Mouse (Mus musculus): ENCODE data around the gene Cmpk2. TPM values are rescaled to one million over a fixed set of nuclear protein-coding genes. Genes with fewer than 3 reads are reported as not detected.

The Cmpk2 gene
- polyA plus RNA-seq, 1 experiment from 2014 or later: 2.3 TPM

DNA sequence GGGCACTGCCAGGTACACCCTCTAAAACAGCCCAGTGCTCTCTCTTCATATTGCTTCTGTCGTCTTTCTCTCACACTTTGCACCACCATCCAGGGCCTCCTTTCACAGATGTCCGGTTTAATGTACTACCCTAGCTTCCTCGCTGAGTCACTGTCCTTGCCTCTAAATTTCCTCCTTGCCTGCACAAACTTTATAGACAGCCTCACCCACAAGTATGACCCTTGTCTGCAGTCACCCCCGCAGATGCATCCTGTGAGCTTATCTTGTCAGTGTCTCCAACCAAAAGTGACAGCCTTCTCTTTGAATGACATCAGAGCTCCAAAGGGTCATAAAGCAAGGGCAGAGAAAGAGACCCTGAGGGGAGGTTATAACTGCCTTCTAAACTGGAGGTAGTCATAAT lies 16.1 kb upstream of the Cmpk2 start:
- Histone ChIP-seq H3K4me2 (no peak overlapping the region), H3K4me1 (replicated peaks) (peaks cover 12% of the 10 kb centered on the region), H3K4me3 (no peak overlapping the region), H3K27me3 (no peaks in the 10 kb centered on the region), H3K27ac (no peak overlapping the region), H3K9ac (no peak overlapping the region), H3K9me3 (replicated peaks) (no peaks in the 10 kb centered on the region), H3K36me3 (no peaks in the 10 kb centered on the region)
- ATAC-seq (replicated peaks; ENCODE audit: insufficient number of reproducible peaks, insufficient read depth, low FRiP score, low read depth): no peak
- WGBS: 35% methylated on average over 4 of the region's 4 CpGs

GRCm38 (mm10) chr12:26454682-26455081 lies 14.3 kb upstream of the Cmpk2 start:
- no peak overlapping the region for H3K9ac ChIP-seq
- no peak overlapping the region for H3K4me2 ChIP-seq
- 36% methylated on average over 5 of the region's 5 CpGs for WGBS
- no peaks in the 10 kb centered on the region for H3K9me3 ChIP-seq (replicated peaks)
- no peak overlapping the region for H3K4me3 ChIP-seq
- no peak for ATAC-seq (replicated peaks; ENCODE audit: insufficient number of reproducible peaks, insufficient read depth, low FRiP score, low read depth)
- no peaks in the 10 kb centered on the region for H3K27me3 ChIP-seq
- peaks cover 13% of the 10 kb centered on the region for H3K4me1 ChIP-seq (replicated peaks)
- no peak overlapping the region for H3K27ac ChIP-seq
- H3K36me3 ChIP-seq: no peaks in the 10 kb centered on the region

GRCm38 (mm10) chr12:26456028-26456698 lies 12.8 kb upstream of the Cmpk2 start, which contains the start of gene Rsad2:
Rsad2 (minus strand) TSS chr12:26456452.
- Histone ChIP-seq H3K4me3 (peak within 1 kb of the TSS; percentile 23), H3K27me3 (no peaks in the 10 kb centered on the region)

GRCm38 (mm10) chr12:26460091-26460490 lies 8.9 kb upstream of the Cmpk2 start:
- Histone ChIP-seq H3K4me3 (no peak overlapping the region), H3K9ac (no peak overlapping the region), H3K9me3 (replicated peaks) (no peaks in the 10 kb centered on the region), H3K27me3 (no peaks in the 10 kb centered on the region), H3K36me3 (no peaks in the 10 kb centered on the region), H3K4me2 (no peak overlapping the region), H3K27ac (no peak overlapping the region), H3K4me1 (replicated peaks) (peaks cover 16% of the 10 kb centered on the region)
- ATAC-seq (replicated peaks; ENCODE audit: insufficient number of reproducible peaks, insufficient read depth, low FRiP score, low read depth): 0 out of 2 replicates have a peak, but pooled peaks have one; percentile 22
- 21% methylated on average over 2 of the region's 2 CpGs for WGBS

More at GRCm38 (mm10) chr12:26456028-26456698, 12.8 kb upstream of the Cmpk2 start, which contains the start of gene Rsad2:
- Histone ChIP-seq H3K9ac (no peak within 1 kb of the TSS), H3K4me1 (replicated peaks) (peaks cover 18% of the 10 kb centered on the region), H3K27ac (no peak within 1 kb of the TSS), H3K9me3 (replicated peaks) (no peaks in the 10 kb centered on the region), H3K36me3 (no peaks in the 10 kb centered on the region), H3K4me2 (peak within 1 kb of the TSS; percentile 50)
- ATAC-seq (replicated peaks; ENCODE audit: insufficient number of reproducible peaks, insufficient read depth, low FRiP score, low read depth): peak; percentile 57; the same call in 1 of the 2 replicates
- WGBS: 35% methylated on average over 13 of the region's 13 CpGs

GRCm38 (mm10) chr12:26465600-26465999 lies 3.4 kb upstream of the Cmpk2 start:
- no peak for ATAC-seq (replicated peaks; ENCODE audit: insufficient number of reproducible peaks, insufficient read depth, low FRiP score, low read depth)
- H3K27me3 ChIP-seq: no peaks in the 10 kb centered on the region
- no peaks in the 10 kb centered on the region for H3K9me3 ChIP-seq (replicated peaks)
- H3K9ac ChIP-seq: no peak overlapping the region
- H3K4me2 ChIP-seq: no peak overlapping the region
- 65% methylated on average over 5 of the region's 5 CpGs for WGBS
- no peak overlapping the region for H3K4me3 ChIP-seq
- no peak overlapping the region for H3K27ac ChIP-seq
- H3K36me3 ChIP-seq: no peaks in the 10 kb centered on the region
- H3K4me1 ChIP-seq (replicated peaks): peaks cover 7% of the 10 kb centered on the region

DNA sequence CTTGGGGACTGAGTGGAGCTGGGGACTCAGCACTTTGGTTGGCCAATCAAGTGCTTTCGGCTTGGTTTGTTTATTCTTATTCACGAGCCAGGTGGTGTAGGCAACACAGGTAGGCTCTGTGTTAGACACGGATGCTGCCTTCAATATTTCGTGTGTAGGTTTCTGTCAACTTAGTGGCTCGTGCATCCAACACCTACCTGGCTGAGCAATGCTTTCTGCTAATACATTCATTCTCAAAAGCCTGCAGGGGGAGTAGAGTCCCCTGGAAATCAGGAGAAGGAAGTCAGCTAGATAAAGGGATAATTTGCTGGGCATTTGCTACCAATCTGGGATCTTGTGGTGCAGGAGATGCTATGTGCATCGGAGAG lies 1.0 kb downstream of the Cmpk2 start:
- H3K36me3 ChIP-seq: no peaks in the 10 kb centered on the region
- H3K9ac ChIP-seq: peak overlapping the region; percentile 71
- H3K9me3 ChIP-seq (replicated peaks): no peaks in the 10 kb centered on the region
- peak overlapping the region; percentile 67 for H3K4me3 ChIP-seq
- peak overlapping the region; percentile 98 for H3K4me2 ChIP-seq
- H3K4me1 ChIP-seq (replicated peaks): peaks cover 7% of the 10 kb centered on the region
- H3K27ac ChIP-seq: no peak overlapping the region
- WGBS: 25% methylated on average over 6 of the region's 6 CpGs
- no peak for ATAC-seq (replicated peaks; ENCODE audit: insufficient number of reproducible peaks, insufficient read depth, low FRiP score, low read depth)
- no peaks in the 10 kb centered on the region for H3K27me3 ChIP-seq

- H3K4me3 ChIP-seq: no peak overlapping the region
- H3K4me2 ChIP-seq: no peak overlapping the region
- 70% methylated on average over 3 of the region's 3 CpGs for WGBS
- H3K4me1 ChIP-seq (replicated peaks): peaks cover 7% of the 10 kb centered on the region
- no peak for ATAC-seq (replicated peaks; ENCODE audit: insufficient number of reproducible peaks, insufficient read depth, low FRiP score, low read depth)
- no peaks in the 10 kb centered on the region for H3K27me3 ChIP-seq
- H3K27ac ChIP-seq: no peak overlapping the region
- no peak overlapping the region for H3K9ac ChIP-seq
- no peaks in the 10 kb centered on the region for H3K9me3 ChIP-seq (replicated peaks)
- H3K36me3 ChIP-seq: no peaks in the 10 kb centered on the region
Observed at GRCm38 (mm10) chr12:26471376-26471775, 2.4 kb downstream of the Cmpk2 start.

- no peak overlapping the region for H3K27ac ChIP-seq
- no peaks in the 10 kb centered on the region for H3K36me3 ChIP-seq
- H3K4me3 ChIP-seq: no peak overlapping the region
- H3K4me2 ChIP-seq: no peak overlapping the region
- no peaks in the 10 kb centered on the region for H3K9me3 ChIP-seq (replicated peaks)
- H3K9ac ChIP-seq: no peak overlapping the region
- peaks cover 7% of the 10 kb centered on the region for H3K4me1 ChIP-seq (replicated peaks)
- 67% methylated on average over 3 of the region's 3 CpGs for WGBS
- no peak for ATAC-seq (replicated peaks; ENCODE audit: insufficient number of reproducible peaks, insufficient read depth, low FRiP score, low read depth)
- H3K27me3 ChIP-seq: no peaks in the 10 kb centered on the region
Observed at GRCm38 (mm10) chr12:26472770-26473481, 3.9 kb downstream of the Cmpk2 start.

- ATAC-seq (replicated peaks; ENCODE audit: insufficient number of reproducible peaks, insufficient read depth, low FRiP score, low read depth): no peak
- Histone ChIP-seq H3K9me3 (replicated peaks) (no peaks in the 10 kb centered on the region), H3K27me3 (no peaks in the 10 kb centered on the region), H3K27ac (no peak overlapping the region), H3K9ac (no peak overlapping the region), H3K4me3 (no peak overlapping the region), H3K36me3 (no peaks in the 10 kb centered on the region), H3K4me1 (replicated peaks) (peaks cover 12% of the 10 kb centered on the region), H3K4me2 (no peak overlapping the region)
- WGBS: 83% methylated on average over 6 of the region's 6 CpGs
Observed at GRCm38 (mm10) chr12:26473746-26474145, 4.7 kb downstream of the Cmpk2 start.

DNA sequence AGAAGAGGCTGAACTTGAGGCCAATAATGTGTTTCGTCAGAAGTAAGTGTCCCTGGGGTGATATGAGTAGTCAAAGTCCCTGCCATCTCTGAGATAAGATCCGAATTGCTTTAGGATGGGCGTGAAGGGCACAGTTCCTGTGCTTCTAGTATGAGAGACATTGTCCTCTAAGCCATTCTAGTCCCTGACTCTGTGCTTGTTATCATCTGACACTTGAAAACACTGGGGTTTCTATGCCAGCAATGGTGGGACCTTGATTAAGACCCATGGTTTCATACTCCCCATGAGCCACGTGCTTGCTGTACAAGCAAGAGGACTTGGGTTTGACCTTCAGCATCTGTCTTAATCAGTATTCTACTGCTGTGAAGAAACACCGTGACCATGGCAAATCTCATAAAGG lies 8.2 kb downstream of the Cmpk2 start:
- no peak overlapping the region for H3K27ac ChIP-seq
- peaks cover 7% of the 10 kb centered on the region; the same call in 1 of the 2 replicates for H3K4me1 ChIP-seq (replicated peaks)
- WGBS: 71% methylated on average over 5 of the region's 5 CpGs
- H3K4me2 ChIP-seq: no peak overlapping the region
- H3K27me3 ChIP-seq: no peaks in the 10 kb centered on the region
- no peaks in the 10 kb centered on the region for H3K36me3 ChIP-seq
- no peak overlapping the region for H3K4me3 ChIP-seq
- no peaks in the 10 kb centered on the region for H3K9me3 ChIP-seq (replicated peaks)
- no peak overlapping the region for H3K9ac ChIP-seq
- no peak for ATAC-seq (replicated peaks; ENCODE audit: insufficient number of reproducible peaks, insufficient read depth, low FRiP score, low read depth)

- Histone ChIP-seq H3K27me3 (no peaks in the 10 kb centered on the region), H3K9me3 (replicated peaks) (no peaks in the 10 kb centered on the region), H3K9ac (no peak overlapping the region), H3K4me3 (no peak overlapping the region), H3K4me2 (no peak overlapping the region), H3K4me1 (replicated peaks) (peaks cover 7% of the 10 kb centered on the region; the same call in 1 of the 2 replicates), H3K27ac (no peak overlapping the region), H3K36me3 (no peaks in the 10 kb centered on the region)
- no peak for ATAC-seq (replicated peaks; ENCODE audit: insufficient number of reproducible peaks, insufficient read depth, low FRiP score, low read depth)
- 63% methylated on average over 18 of the region's 18 CpGs for WGBS
Observed at GRCm38 (mm10) chr12:26478196-26479004, 9.4 kb downstream of the Cmpk2 start.
